ENCODE assay signal across 9 mouse cellular contexts in the genomic region with DNA sequence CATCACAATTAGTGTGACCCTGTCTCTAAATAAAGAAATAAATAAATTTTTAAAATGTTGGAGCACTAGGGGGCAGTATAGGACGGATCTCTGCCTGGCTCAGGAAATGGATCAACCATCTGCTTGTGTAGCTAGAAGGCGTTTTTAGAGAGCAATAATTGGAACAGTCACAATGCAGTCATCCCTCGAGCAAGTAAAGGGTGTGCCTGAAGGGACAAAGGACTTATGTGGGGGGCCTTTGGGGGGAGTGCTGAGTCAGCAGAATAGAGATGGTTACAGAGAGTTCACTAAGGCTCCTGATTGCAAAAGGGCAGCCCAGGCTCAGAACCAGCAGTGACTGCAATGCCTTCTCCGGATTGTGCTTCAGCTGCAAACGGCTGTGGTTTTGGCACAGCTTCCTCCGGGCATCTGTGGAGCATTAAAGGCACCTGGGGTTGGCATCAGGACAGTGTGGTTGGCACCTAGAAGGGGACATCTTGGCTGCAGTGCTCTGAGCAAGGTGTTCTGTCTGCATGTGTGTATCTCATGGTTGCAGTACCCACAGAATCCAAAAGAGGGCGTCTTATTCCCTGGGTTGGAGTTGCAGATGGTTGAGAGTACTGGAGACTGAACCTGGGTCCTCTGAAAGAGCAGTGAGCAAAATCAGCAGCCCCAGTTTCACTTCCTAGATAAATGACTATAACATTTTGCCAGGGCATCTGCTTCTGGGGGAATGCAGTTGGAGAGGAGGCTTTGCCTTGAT. TPM values are rescaled to one million over a fixed set of nuclear protein-coding genes. Genes with fewer than 3 reads are reported as not detected.
DNase-seq lines count a peak whose midpoint lies in the region; ATAC-seq lines count a peak whose summit lies in the region.
"Had no signal": no experiment of that assay in that cellular context is flagged by ENCODE, and none has a peak within 500 bp of the region (broad histone marks: within the 10 kb centered on the region; RNA-seq: fewer than 3 reads in every experiment).

No protein-coding gene starts in this region.

- H3K27ac ChIP-seq in forebrain, embryonic 14.5 days (ENCODE audit: low read depth, low read length), result peak overlapping the region; percentile 75; the same call in 1 of the 2 replicates

- H3K4me3 ChIP-seq in forebrain, embryonic 14.5 days (ENCODE audit: low read depth, low read length), result no peak overlapping the region

- H3K27me3 ChIP-seq in forebrain, embryonic 14.5 days (replicated peaks; ENCODE audit: control insufficient read depth, insufficient read depth, low read length), result no peaks in the 10 kb centered on the region

- no peaks in the 10 kb centered on the region for H3K4me1 ChIP-seq in forebrain, embryonic 14.5 days (ENCODE audit: control insufficient read depth, insufficient read depth, low read length)

- DNase-seq in adrenal gland, postnatal 14 days, result peak; percentile 37
- no peak for DNase-seq in adrenal gland, postnatal 25 days
- peak; percentile 26 for DNase-seq in thymus, postnatal 14 days
- no peak for DNase-seq in thymus, adult 18-20 months
- DNase-seq in forebrain, embryonic 14.5 days (ENCODE audit: low spot score), result peak; percentile 85
- peak; percentile 34 to 59 for DNase-seq in kidney, postnatal 4 days
- DNase-seq in ovary, postnatal 36 days (ENCODE audit: low spot score), result no peak

- WGBS in forebrain, embryonic 14.5 days, result 21% methylated on average over 7 of the region's 7 CpGs

- H3K9ac ChIP-seq in forebrain, embryonic 14.5 days (ENCODE audit: low read length), result no peak overlapping the region

- no peak overlapping the region for H3K4me2 ChIP-seq in forebrain, embryonic 14.5 days (ENCODE audit: low read length)

- ATAC-seq in forebrain, embryonic 14.5 days, result peak; percentile 68
- peak; percentile 64 for ATAC-seq in megakaryocyte progenitor cell, adult 5-6 weeks (replicated peaks; ENCODE audit: poor library complexity)

- H3K36me3 ChIP-seq in forebrain, embryonic 14.5 days (ENCODE audit: control insufficient read depth, insufficient read depth, low read length), result no peaks in the 10 kb centered on the region

- no peaks in the 10 kb centered on the region; the same call in 1 of the 2 replicates for H3K9me3 ChIP-seq in forebrain, embryonic 14.5 days (replicated peaks; ENCODE audit: control insufficient read depth, low read length)

RNA-seq across cellular contexts. Expression of gene Prpsap1, which starts 7.2 kb away (rescaled TPM):
- total RNA-seq in adrenal gland, postnatal 14 days (2021), result 81.1 and 81.8 TPM in 2 replicates
- 112 TPM in 2 replicates for total RNA-seq in adrenal gland, postnatal 25 days (2021)
- 138 and 153 TPM in 2 replicates for polyA plus RNA-seq in forebrain, embryonic 14.5 days (2014; fragmentation: Nextera tagmentation; extraction: Ambion mirVana)
- 46.9 and 49.3 TPM in 2 replicates for total RNA-seq in megakaryocyte progenitor cell, adult 5-6 weeks (2015)
- total RNA-seq in megakaryocyte progenitor cell, adult 5-6 weeks (2017), result 27.9 and 33.0 TPM in 2 replicates

RNA-seq across cellular contexts. Expression of gene Sphk1, which starts 29.5 kb away (rescaled TPM):
- total RNA-seq in adrenal gland, postnatal 14 days (2021), result 2.3 and 3.5 TPM in 2 replicates
- 0.57 and 1.5 TPM in 2 replicates for total RNA-seq in adrenal gland, postnatal 25 days (2021)
- polyA plus RNA-seq in forebrain, embryonic 14.5 days (2014; fragmentation: Nextera tagmentation; extraction: Ambion mirVana), result 2.2 and 2.7 TPM in 2 replicates
- 7.6 and 15.5 TPM in 2 replicates for total RNA-seq in megakaryocyte progenitor cell, adult 5-6 weeks (2015)
- 6.7 and 26.1 TPM in 2 replicates for total RNA-seq in megakaryocyte progenitor cell, adult 5-6 weeks (2017)

RNA-seq across cellular contexts. Expression of gene Qrich2, which starts 35.1 kb away (rescaled TPM):
- total RNA-seq in adrenal gland, postnatal 14 days (2021), result not detected in 2 replicates
- not detected in 2 replicates for total RNA-seq in adrenal gland, postnatal 25 days (2021)
- polyA plus RNA-seq in forebrain, embryonic 14.5 days (2014; fragmentation: Nextera tagmentation; extraction: Ambion mirVana), result not detected in 2 replicates
- total RNA-seq in megakaryocyte progenitor cell, adult 5-6 weeks (2015), result not detected in 2 replicates
- 0.07 TPM in 1 of 2 replicates, not detected in the other for total RNA-seq in megakaryocyte progenitor cell, adult 5-6 weeks (2017)
- total RNA-seq: left cerebral cortex, postnatal 36 days had no signal

Comparison
In these comparisons a context has a peak if more than half of its experiments do, and no peak if none do; other contexts are left out.
1. DNase-seq: peak in adrenal gland, postnatal 14 days (single experiment), thymus, postnatal 14 days (single experiment), forebrain, embryonic 14.5 days (single experiment) and kidney, postnatal 4 days (2 of 2); none in adrenal gland, postnatal 25 days (single experiment), thymus, adult 18-20 months (0 of 2) and ovary, postnatal 36 days (single experiment).